Comparison of ENCODE assay signal across 21 mouse cellular contexts in the genomic region with DNA sequence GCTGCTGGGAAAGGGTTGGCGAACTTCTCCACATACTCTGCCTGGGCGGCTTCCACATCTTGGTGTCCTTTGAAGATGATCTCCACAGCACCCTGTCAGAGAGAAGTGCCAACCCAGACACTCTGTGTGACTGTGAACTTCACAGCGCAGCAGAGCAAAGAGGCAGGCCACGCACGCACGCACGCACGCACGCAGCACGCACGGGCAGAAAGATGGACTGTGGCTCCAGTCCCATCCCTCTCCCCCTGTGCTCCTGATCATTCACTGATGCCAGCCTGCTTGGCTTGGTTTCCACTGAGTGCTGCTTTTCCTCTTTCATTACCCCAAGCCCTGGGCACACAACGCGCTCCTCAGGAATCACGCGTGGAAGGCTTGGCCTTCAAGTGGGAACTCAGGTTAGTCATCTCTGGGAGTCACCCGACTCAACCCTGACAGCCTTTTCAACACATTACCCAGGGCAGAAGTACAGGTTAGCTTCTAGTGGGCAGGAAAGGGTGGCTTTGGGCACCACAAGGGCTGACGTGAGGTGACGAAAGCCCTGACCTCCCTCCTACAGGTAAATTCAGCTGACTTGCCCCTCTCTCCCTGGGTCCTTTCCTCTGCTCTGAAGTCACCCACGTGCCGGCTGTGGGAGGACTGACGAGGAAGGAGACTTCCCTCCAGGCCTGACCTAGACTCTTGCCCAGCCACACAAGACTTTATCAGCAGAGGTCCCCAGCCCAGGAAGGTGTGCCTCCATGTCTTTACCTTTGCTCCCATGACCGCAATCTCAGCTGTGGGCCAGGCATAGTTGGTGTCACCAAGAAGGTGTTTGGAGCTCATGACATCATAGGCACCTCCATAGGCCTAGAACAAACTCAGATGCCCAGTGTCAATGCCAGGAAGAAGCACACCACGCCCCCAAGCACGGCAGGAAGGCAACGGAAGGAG. TPM values are rescaled to one million over a fixed set of nuclear protein-coding genes. Genes with fewer than 3 reads are reported as not detected.
DNase-seq lines count a peak whose midpoint lies in the region; ATAC-seq and TF ChIP-seq lines count a peak whose summit lies in the region.
"Had no signal": no experiment of that assay in that cellular context is flagged by ENCODE, and none has a peak within 500 bp of the region (broad histone marks: within the 10 kb centered on the region; RNA-seq: fewer than 3 reads in every experiment).

No protein-coding gene starts in this region.

- 95% methylated on average over 25 of the region's 25 CpGs for WGBS in embryonic facial prominence, embryonic 13.5 days
- WGBS in embryonic facial prominence, embryonic 10.5 days, result 94% methylated on average over 25 of the region's 25 CpGs
- 78% methylated on average over 25 of the region's 25 CpGs for WGBS in small intestine, adult 2 months

- peaks cover 1% of the 10 kb centered on the region; the same call in 1 of the 2 replicates for H3K4me1 ChIP-seq in embryonic facial prominence, embryonic 13.5 days
- no peaks in the 10 kb centered on the region for H3K4me1 ChIP-seq in embryonic facial prominence, embryonic 10.5 days
- peaks cover 6% of the 10 kb centered on the region for H3K4me1 ChIP-seq in testis, adult 2 months (ENCODE audit: control insufficient read depth, insufficient read depth, low read length)
- peaks cover 20% of the 10 kb centered on the region for H3K4me1 ChIP-seq in small intestine, adult 2 months (ENCODE audit: control insufficient read depth, insufficient read depth, insufficient read length, low read length)
- H3K4me1 ChIP-seq: embryonic facial prominence, embryonic 12.5 days; forebrain, embryonic 10.5 days; hindbrain, embryonic 15.5 days had no signal

- H3K9ac ChIP-seq in embryonic facial prominence, embryonic 13.5 days, result no peak overlapping the region
- H3K9ac ChIP-seq: embryonic facial prominence, embryonic 12.5 days; hindbrain, embryonic 15.5 days had no signal

- no peak overlapping the region for H3K4me2 ChIP-seq in embryonic facial prominence, embryonic 13.5 days
- H3K4me2 ChIP-seq: embryonic facial prominence, embryonic 12.5 days; heart, embryonic 11.5 days; hindbrain, embryonic 15.5 days had no signal

- DNase-seq in embryonic facial prominence, embryonic 10.5 days (ENCODE audit: low spot score), result no peak
- no peak for DNase-seq in testis, postnatal 10 days (ENCODE audit: low spot score)
- no peak for DNase-seq in ovary, postnatal 14 days (ENCODE audit: low spot score)
- no peak for DNase-seq in adrenal gland, adult (ENCODE audit: inconsistent age in 2 of 2, low spot score in 1 of 2)
- DNase-seq: adrenal gland, adult 8-10 months; adrenal gland, postnatal 36 days; B cell, adult 2 months; cerebellum, adult 2 months; embryo, embryonic 11 days; gastrocnemius, adult 2 months; gastrocnemius, postnatal 36 days; heart, adult 18-20 months had no signal

- H3K27me3 ChIP-seq in embryonic facial prominence, embryonic 13.5 days, result no peaks in the 10 kb centered on the region
- no peaks in the 10 kb centered on the region for H3K27me3 ChIP-seq in embryonic facial prominence, embryonic 10.5 days (replicated peaks; ENCODE audit: low read depth, poor library complexity, severe bottlenecking)
- H3K27me3 ChIP-seq in testis, adult 2 months (ENCODE audit: control insufficient read depth, insufficient read depth, low read length), result no peaks in the 10 kb centered on the region
- H3K27me3 ChIP-seq in small intestine, adult 2 months (ENCODE audit: control insufficient read depth, insufficient read depth, low read length), result no peaks in the 10 kb centered on the region
- H3K27me3 ChIP-seq: embryonic facial prominence, embryonic 12.5 days; hindbrain, embryonic 15.5 days; Patski had no signal

- H3K36me3 ChIP-seq in embryonic facial prominence, embryonic 13.5 days, result peaks cover 63% of the 10 kb centered on the region
- H3K36me3 ChIP-seq in embryonic facial prominence, embryonic 10.5 days (replicated peaks), result peaks cover 48% of the 10 kb centered on the region
- no peaks in the 10 kb centered on the region for H3K36me3 ChIP-seq in testis, adult 2 months (ENCODE audit: control insufficient read depth, insufficient read depth, low read length)
- peaks cover 7% of the 10 kb centered on the region; the same call in 1 of the 2 replicates for H3K36me3 ChIP-seq in small intestine, adult 2 months (ENCODE audit: control insufficient read depth, insufficient read depth, low read length)

- peak; percentile 43; the same call in 1 of the 2 replicates for ATAC-seq in embryonic facial prominence, embryonic 13.5 days (ENCODE audit: insufficient number of reproducible peaks, insufficient read depth, low FRiP score, low TSS enrichment, low read depth)
- ATAC-seq: forebrain, embryonic 14.5 days; Patski had no signal

- TF ChIP-seq POLR2A in testis, adult 2 months (IDR thresholded peaks at IDR 0.05; ENCODE audit: control insufficient read depth, low read depth, low read length), result no peak
- no peak for TF ChIP-seq POLR2A in small intestine, adult 2 months (IDR thresholded peaks at IDR 0.05; ENCODE audit: low read depth, low read length)

- H3K9me3 ChIP-seq in embryonic facial prominence, embryonic 13.5 days, result peaks cover 3% of the 10 kb centered on the region; the same call in 1 of the 2 replicates
- peaks cover 9% of the 10 kb centered on the region; the same call in 1 of the 2 replicates for H3K9me3 ChIP-seq in embryonic facial prominence, embryonic 10.5 days

- no peak overlapping the region for H3K27ac ChIP-seq in embryonic facial prominence, embryonic 13.5 days
- no peak overlapping the region for H3K27ac ChIP-seq in embryonic facial prominence, embryonic 10.5 days (replicated peaks)
- H3K27ac ChIP-seq in testis, adult 2 months (ENCODE audit: control insufficient read depth, insufficient read depth, low read depth, low read length), result no peak overlapping the region
- peak overlapping the region; percentile 40 for H3K27ac ChIP-seq in small intestine, adult 2 months (ENCODE audit: insufficient read depth, low read depth, low read length)
- H3K27ac ChIP-seq: embryonic facial prominence, embryonic 12.5 days; forebrain, embryonic 10.5 days; gastrocnemius, adult 2 months; hindbrain, embryonic 15.5 days had no signal

- no peak for TF ChIP-seq CTCF in testis, adult 2 months (IDR thresholded peaks at IDR 0.05; ENCODE audit: control insufficient read depth, insufficient read depth, insufficient replicate concordance, low read depth, low read length)
- no peak for TF ChIP-seq CTCF in small intestine, adult 2 months (IDR thresholded peaks at IDR 0.05; ENCODE audit: extremely low read depth, insufficient read length, insufficient replicate concordance, low read depth, low read length)

- no peak overlapping the region for H3K4me3 ChIP-seq in embryonic facial prominence, embryonic 13.5 days
- H3K4me3 ChIP-seq in embryonic facial prominence, embryonic 10.5 days, result no peak overlapping the region
- H3K4me3 ChIP-seq in testis, adult 2 months (ENCODE audit: control insufficient read depth, low read depth, low read length), result peak overlapping the region; percentile 63
- no peak overlapping the region for H3K4me3 ChIP-seq in small intestine, adult 2 months (ENCODE audit: low read depth, low read length)
- H3K4me3 ChIP-seq: embryonic facial prominence, embryonic 12.5 days; forebrain, embryonic 10.5 days; gastrocnemius, adult 2 months; hindbrain, embryonic 15.5 days had no signal

RNA-seq across cellular contexts. Expression of a gene that starts 50.1 kb away (rescaled TPM):
- polyA plus RNA-seq in embryonic facial prominence, embryonic 13.5 days (2015; fragmentation: Nextera tagmentation; extraction: Ambion mirVana), result 23.7 TPM in 2 replicates
- 13.2 and 14.4 TPM in 2 replicates for polyA plus RNA-seq in embryonic facial prominence, embryonic 10.5 days (2016; fragmentation: Nextera tagmentation; extraction: Ambion mirVana)
- polyA plus RNA-seq in testis, adult 2 months (2012; rRNA removed), result 13.9 and 14.1 TPM in 2 replicates
- 41.9 and 60.1 TPM in 2 replicates for polyA plus RNA-seq in small intestine, adult 2 months (2012; rRNA removed)
